Mouse (Mus musculus) hindbrain, embryonic 14.5 days (tissue): Measurements from ENCODE around the gene Aktip. TPM values are rescaled to one million over a fixed set of nuclear protein-coding genes. Genes with fewer than 3 reads are reported as not detected.

ENCODE experiments used
- polyA plus RNA-seq: library from polyadenylated mRNA; unstranded; fragments of >200 nt; fragmentation: Nextera tagmentation; extraction: Ambion mirVana; gene quantifications from 2 replicates; pipeline ENCODE4 v1.2.1, GENCODE M21; 2014

Gene Aktip
- polyA plus RNA-seq, 1 experiment from 2014 or later, result 118 TPM

Other genes with a start within 250 kb of the Aktip start
- 24.7 and 28.4 TPM in 2 replicates for gene Rbl2, start 129.9 kb downstream of the Aktip start, polyA plus RNA-seq
- 12.9 and 14.2 TPM in 2 replicates for gene Rpgrip1l, start 113.3 kb upstream of the Aktip start, polyA plus RNA-seq
- gene Fto, start 113.5 kb upstream of the Aktip start, polyA plus RNA-seq, result 149 and 180 TPM in 2 replicates